In the genomic region with DNA sequence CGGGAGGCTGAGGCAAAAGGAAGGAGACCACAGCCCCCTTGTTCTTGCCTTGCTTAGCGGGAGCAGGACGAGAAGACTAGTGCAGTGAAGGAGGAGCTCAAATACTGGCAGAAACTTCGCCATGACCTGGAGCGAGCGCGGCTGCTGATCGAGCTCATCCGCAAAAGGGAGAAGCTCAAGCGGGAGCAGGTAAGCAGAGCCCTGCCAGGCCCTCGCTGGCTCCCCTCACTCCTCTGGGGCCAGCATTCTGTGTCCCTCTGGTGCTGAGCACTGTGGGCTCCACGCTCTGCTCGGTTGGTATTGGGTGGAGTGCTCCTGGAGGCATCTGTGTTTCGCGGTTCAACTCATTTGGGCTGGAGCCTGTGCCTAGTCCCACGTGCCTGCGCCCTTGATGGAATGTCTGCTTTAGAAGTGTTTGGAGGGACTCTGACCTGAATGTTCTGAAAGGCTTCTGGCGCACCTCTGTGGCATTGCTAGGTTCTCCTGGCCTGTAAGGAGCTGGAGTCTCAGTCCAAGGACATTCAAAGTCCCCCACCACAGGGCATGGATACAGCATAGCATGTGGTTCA, we compare ENCODE assay signal across 19 mouse cellular contexts. TPM values are rescaled to one million over a fixed set of nuclear protein-coding genes. Genes with fewer than 3 reads are reported as not detected.
DNase-seq lines count a peak whose midpoint lies in the region; ATAC-seq lines count a peak whose summit lies in the region.
"Had no signal": no experiment of that assay in that cellular context is flagged by ENCODE, and none has a peak within 500 bp of the region (broad histone marks: within the 10 kb centered on the region; RNA-seq: fewer than 3 reads in every experiment).

No protein-coding gene starts in this region.

- no peaks in the 10 kb centered on the region for H3K27me3 ChIP-seq in intestine, embryonic 16.5 days (replicated peaks; ENCODE audit: control insufficient read depth, insufficient read depth, low read length)
- H3K27me3 ChIP-seq in intestine, embryonic 15.5 days (replicated peaks), result no peaks in the 10 kb centered on the region
- H3K27me3 ChIP-seq in neural tube, embryonic 11.5 days (ENCODE audit: control insufficient read depth, insufficient read depth, low read length), result no peaks in the 10 kb centered on the region
- H3K27me3 ChIP-seq: embryonic facial prominence, embryonic 12.5 days; hindbrain, embryonic 13.5 days had no signal

- peaks cover 25% of the 10 kb centered on the region for H3K4me1 ChIP-seq in intestine, embryonic 16.5 days (ENCODE audit: control insufficient read depth, insufficient read depth, low read length)
- H3K4me1 ChIP-seq in intestine, embryonic 15.5 days (replicated peaks), result peaks cover 12% of the 10 kb centered on the region; the same call in 1 of the 2 replicates
- no peaks in the 10 kb centered on the region for H3K4me1 ChIP-seq in neural tube, embryonic 11.5 days (ENCODE audit: control insufficient read depth, insufficient read depth, low read length)
- H3K4me1 ChIP-seq: embryonic facial prominence, embryonic 12.5 days; hindbrain, embryonic 13.5 days; midbrain, embryonic 10.5 days had no signal

- H3K36me3 ChIP-seq in intestine, embryonic 16.5 days (ENCODE audit: control insufficient read depth, insufficient read depth, low read length), result peaks cover 35% of the 10 kb centered on the region
- H3K36me3 ChIP-seq in intestine, embryonic 15.5 days, result peaks cover 50% of the 10 kb centered on the region
- H3K36me3 ChIP-seq in neural tube, embryonic 11.5 days (ENCODE audit: control insufficient read depth, insufficient read depth, low read length), result peaks cover 31% of the 10 kb centered on the region

- H3K4me3 ChIP-seq in intestine, embryonic 16.5 days (ENCODE audit: low read length), result no peak overlapping the region
- no peak overlapping the region for H3K4me3 ChIP-seq in intestine, embryonic 15.5 days (replicated peaks)
- H3K4me3 ChIP-seq in neural tube, embryonic 11.5 days (ENCODE audit: low read depth, low read length), result no peak overlapping the region
- H3K4me3 ChIP-seq: embryonic facial prominence, embryonic 12.5 days; hindbrain, embryonic 13.5 days; midbrain, embryonic 10.5 days had no signal

- H3K4me2 ChIP-seq in intestine, embryonic 16.5 days (ENCODE audit: low read depth, low read length), result no peak overlapping the region
- H3K4me2 ChIP-seq in intestine, embryonic 15.5 days (replicated peaks), result no peak overlapping the region
- no peak overlapping the region for H3K4me2 ChIP-seq in neural tube, embryonic 11.5 days (ENCODE audit: low read depth)
- H3K4me2 ChIP-seq: embryonic facial prominence, embryonic 12.5 days; hindbrain, embryonic 13.5 days had no signal

- no peaks in the 10 kb centered on the region for H3K9me3 ChIP-seq in intestine, embryonic 16.5 days (ENCODE audit: control insufficient read depth, low read length)
- H3K9me3 ChIP-seq in intestine, embryonic 15.5 days, result no peaks in the 10 kb centered on the region
- H3K9me3 ChIP-seq in neural tube, embryonic 11.5 days (ENCODE audit: control insufficient read depth, low read length), result no peaks in the 10 kb centered on the region
- H3K9me3 ChIP-seq: embryonic facial prominence, embryonic 12.5 days; hindbrain, embryonic 13.5 days; midbrain, embryonic 10.5 days had no signal

- 90% methylated on average over 18 of the region's 18 CpGs for WGBS in intestine, embryonic 16.5 days
- WGBS in intestine, embryonic 15.5 days, result 88% methylated on average over 18 of the region's 18 CpGs
- WGBS in neural tube, embryonic 11.5 days, result 89% methylated on average over 15 of the region's 18 CpGs

- H3K9ac ChIP-seq in intestine, embryonic 16.5 days (ENCODE audit: low read depth, low read length), result no peak overlapping the region
- no peak overlapping the region for H3K9ac ChIP-seq in intestine, embryonic 15.5 days
- H3K9ac ChIP-seq in neural tube, embryonic 11.5 days (ENCODE audit: low read length), result no peak overlapping the region
- H3K9ac ChIP-seq: embryonic facial prominence, embryonic 12.5 days; hindbrain, embryonic 13.5 days had no signal

- DNase-seq in heart, adult 11 months, result peak; percentile 79
- no peak for DNase-seq in heart, postnatal 14 days
- peak; percentile 4 for DNase-seq in neural tube, embryonic 11.5 days (ENCODE audit: low spot score)
- DNase-seq in neural tube, embryonic 10.5 days (ENCODE audit: extremely low spot score, low spot score), result no peak
- DNase-seq in kidney, postnatal 36 days, result peak; percentile 37 to 51
- no peak for DNase-seq in frontal cortex, postnatal 14 days (ENCODE audit: low spot score in 2 of 2)
- DNase-seq: adrenal gland, postnatal 36 days; cerebellum, adult 8-10 months; lung, adult 2 months; lung, postnatal 4 days; right cerebral cortex, postnatal 4 days had no signal

- intact Hi-C loops in heart, postnatal 14 days (cut with DNase I), result no loop called here

- H3K27ac ChIP-seq in intestine, embryonic 16.5 days (ENCODE audit: low read length), result peak overlapping the region; percentile 21; the same call in 1 of the 2 replicates
- H3K27ac ChIP-seq in intestine, embryonic 15.5 days, result no peak overlapping the region
- no peak overlapping the region for H3K27ac ChIP-seq in neural tube, embryonic 11.5 days (ENCODE audit: low read depth, low read length)
- H3K27ac ChIP-seq: embryonic facial prominence, embryonic 12.5 days; hindbrain, embryonic 13.5 days; midbrain, embryonic 10.5 days had no signal

- no peak for ATAC-seq in intestine, embryonic 16.5 days
- no peak for ATAC-seq in intestine, embryonic 15.5 days
- ATAC-seq in neural tube, embryonic 11.5 days (ENCODE audit: insufficient read depth, low FRiP score, low TSS enrichment), result no peak
- ATAC-seq: forebrain, embryonic 16.5 days had no signal

RNA-seq across cellular contexts. Expression of a gene that starts 13.7 kb away (rescaled TPM):
- 10 to 100 TPM; 17.2 to 18.5 TPM for total RNA-seq in heart, postnatal 14 days (2021)
- 16.6 and 21.4 TPM in 2 replicates for polyA plus RNA-seq in intestine, embryonic 16.5 days (2015; fragmentation: Nextera tagmentation; extraction: Ambion mirVana)
- 13.1 and 18.1 TPM in 2 replicates for polyA plus RNA-seq in intestine, embryonic 15.5 days (2015; fragmentation: Nextera tagmentation; extraction: Ambion mirVana)
- 9.0 and 9.3 TPM in 2 replicates for polyA plus RNA-seq in neural tube, embryonic 11.5 days (2014; fragmentation: Nextera tagmentation; extraction: Ambion mirVana)

RNA-seq across cellular contexts. Expression of a gene that starts 43.6 kb away (rescaled TPM):
- total RNA-seq in heart, postnatal 14 days (2021), result not detected
- 1.7 and 1.9 TPM in 2 replicates for polyA plus RNA-seq in intestine, embryonic 16.5 days (2015; fragmentation: Nextera tagmentation; extraction: Ambion mirVana)
- polyA plus RNA-seq in intestine, embryonic 15.5 days (2015; fragmentation: Nextera tagmentation; extraction: Ambion mirVana), result 0.95 and 1.2 TPM in 2 replicates
- not detected in 2 replicates for polyA plus RNA-seq in neural tube, embryonic 11.5 days (2014; fragmentation: Nextera tagmentation; extraction: Ambion mirVana)
- total RNA-seq: common myeloid progenitor, adult 5-6 weeks; neutrophil, adult 5-6 weeks had no signal
- polyA plus RNA-seq: forebrain, embryonic 16.5 days; hindbrain, embryonic 13.5 days; midbrain, embryonic 10.5 days had no signal

RNA-seq across cellular contexts. Expression of a gene that starts 45.5 kb away (rescaled TPM):
- total RNA-seq in heart, postnatal 14 days (2021), result under 1 TPM; 0.17 to 0.33 TPM
- 259 and 260 TPM in 2 replicates for polyA plus RNA-seq in intestine, embryonic 16.5 days (2015; fragmentation: Nextera tagmentation; extraction: Ambion mirVana)
- 214 and 219 TPM in 2 replicates for polyA plus RNA-seq in intestine, embryonic 15.5 days (2015; fragmentation: Nextera tagmentation; extraction: Ambion mirVana)
- polyA plus RNA-seq in neural tube, embryonic 11.5 days (2014; fragmentation: Nextera tagmentation; extraction: Ambion mirVana), result 1.8 and 2.7 TPM in 2 replicates

Comparison
In these comparisons a context has a peak if more than half of its experiments do, and no peak if none do; other contexts are left out.
1. DNase-seq: peak in heart, adult 11 months (single experiment), neural tube, embryonic 11.5 days (single experiment) and kidney, postnatal 36 days (2 of 2); none in heart, postnatal 14 days (0 of 2), neural tube, embryonic 10.5 days (single experiment) and frontal cortex, postnatal 14 days (0 of 2).
2. RNA of a gene that starts 45.5 kb away (polyA plus RNA-seq): 259 to 260 TPM in intestine, embryonic 16.5 days and 214 to 219 TPM in intestine, embryonic 15.5 days; 1.8 to 2.7 TPM in neural tube, embryonic 11.5 days; every median in the first group is over 10 times any median in the second.